In genomic region chr9:117154590-117154989, GRCm38 (mm10) we compare ENCODE assay signal across 22 mouse cellular contexts.
DNase-seq lines count a peak whose midpoint lies in the region; ATAC-seq and TF ChIP-seq lines count a peak whose summit lies in the region.
"Had no signal": no experiment of that assay in that cellular context is flagged by ENCODE, and none has a peak within 500 bp of the region (broad histone marks: within the 10 kb centered on the region; RNA-seq: fewer than 3 reads in every experiment).

No protein-coding gene starts in this region.

- no peaks in the 10 kb centered on the region for H3K9me3 ChIP-seq in kidney, embryonic 15.5 days (replicated peaks)
- peaks cover 3% of the 10 kb centered on the region for H3K9me3 ChIP-seq in kidney, embryonic 14.5 days (ENCODE audit: control insufficient read depth, low read length)
- H3K9me3 ChIP-seq in embryonic facial prominence, embryonic 12.5 days: no peaks in the 10 kb centered on the region
- no peaks in the 10 kb centered on the region for H3K9me3 ChIP-seq in embryonic facial prominence, embryonic 14.5 days (ENCODE audit: control insufficient read depth, low read length)
- no peaks in the 10 kb centered on the region for H3K9me3 ChIP-seq in limb, embryonic 14.5 days (ENCODE audit: control insufficient read depth, low read length)
- H3K9me3 ChIP-seq: forebrain, embryonic 13.5 days; hindbrain, embryonic 10.5 days; intestine, embryonic 15.5 days; lung, embryonic 15.5 days; midbrain, embryonic 12.5 days; neural tube, embryonic 15.5 days; stomach, embryonic 15.5 days had no signal

- WGBS in kidney, embryonic 15.5 days: 83% methylated on average over 4 of the region's 4 CpGs
- WGBS in kidney, embryonic 14.5 days: 86% methylated on average over 4 of the region's 4 CpGs
- WGBS in embryonic facial prominence, embryonic 12.5 days: 88% methylated on average over 4 of the region's 4 CpGs
- 81% methylated on average over 4 of the region's 4 CpGs for WGBS in embryonic facial prominence, embryonic 14.5 days
- WGBS in limb, embryonic 14.5 days: 57% methylated on average over 4 of the region's 4 CpGs

- TF ChIP-seq POLR2A in limb, embryonic 14.5 days (IDR thresholded peaks at IDR 0.05; ENCODE audit: borderline replicate concordance, extremely low read depth, insufficient read depth, insufficient read length): no peak

- no peak overlapping the region for H3K9ac ChIP-seq in kidney, embryonic 15.5 days
- no peak overlapping the region for H3K9ac ChIP-seq in kidney, embryonic 14.5 days (ENCODE audit: low read depth, low read length)
- no peak overlapping the region for H3K9ac ChIP-seq in embryonic facial prominence, embryonic 12.5 days
- no peak overlapping the region for H3K9ac ChIP-seq in embryonic facial prominence, embryonic 14.5 days (ENCODE audit: low read depth, low read length)
- no peak overlapping the region for H3K9ac ChIP-seq in limb, embryonic 14.5 days (ENCODE audit: low read depth, low read length, severe bottlenecking)
- H3K9ac ChIP-seq: forebrain, embryonic 13.5 days; intestine, embryonic 15.5 days; lung, embryonic 15.5 days; midbrain, embryonic 12.5 days; neural tube, embryonic 15.5 days; stomach, embryonic 15.5 days had no signal

- ATAC-seq in kidney, embryonic 15.5 days (replicated peaks; ENCODE audit: low FRiP score): no peak
- ATAC-seq in kidney, embryonic 14.5 days (ENCODE audit: low FRiP score, low TSS enrichment): no peak
- ATAC-seq in embryonic facial prominence, embryonic 12.5 days (ENCODE audit: insufficient number of reproducible peaks, insufficient read depth, low FRiP score, low TSS enrichment): no peak
- ATAC-seq in embryonic facial prominence, embryonic 14.5 days (ENCODE audit: low read depth): no peak
- ATAC-seq in limb, embryonic 14.5 days (ENCODE audit: low FRiP score, low read depth): no peak
- ATAC-seq: forebrain, embryonic 13.5 days; hindbrain, postnatal 0 days; intestine, embryonic 15.5 days had no signal

- no peak overlapping the region for H3K4me3 ChIP-seq in kidney, embryonic 15.5 days (replicated peaks)
- no peak overlapping the region for H3K4me3 ChIP-seq in kidney, embryonic 14.5 days (ENCODE audit: low read length)
- H3K4me3 ChIP-seq in embryonic facial prominence, embryonic 12.5 days: no peak overlapping the region
- H3K4me3 ChIP-seq in embryonic facial prominence, embryonic 14.5 days (ENCODE audit: low read depth, low read length): no peak overlapping the region
- H3K4me3 ChIP-seq in limb, embryonic 14.5 days (replicated peaks; ENCODE audit: low read length): no peak overlapping the region
- H3K4me3 ChIP-seq: forebrain, embryonic 13.5 days; hindbrain, embryonic 10.5 days; intestine, embryonic 15.5 days; lung, embryonic 15.5 days; megakaryocyte, embryonic 14.5 days; midbrain, embryonic 12.5 days; neural tube, embryonic 15.5 days; stomach, embryonic 15.5 days had no signal

- no peak overlapping the region for H3K4me2 ChIP-seq in kidney, embryonic 15.5 days
- H3K4me2 ChIP-seq in kidney, embryonic 14.5 days (replicated peaks; ENCODE audit: low read depth, low read length): no peak overlapping the region
- H3K4me2 ChIP-seq in embryonic facial prominence, embryonic 12.5 days (replicated peaks): no peak overlapping the region
- H3K4me2 ChIP-seq in embryonic facial prominence, embryonic 14.5 days (ENCODE audit: low read depth, low read length): no peak overlapping the region
- no peak overlapping the region for H3K4me2 ChIP-seq in limb, embryonic 14.5 days (replicated peaks; ENCODE audit: low read depth, low read length, severe bottlenecking)
- H3K4me2 ChIP-seq: forebrain, embryonic 13.5 days; liver, embryonic 11.5 days; lung, embryonic 15.5 days; midbrain, embryonic 12.5 days; stomach, embryonic 15.5 days had no signal

- H3K36me3 ChIP-seq in kidney, embryonic 15.5 days: no peaks in the 10 kb centered on the region; the same call in 1 of the 2 replicates
- no peaks in the 10 kb centered on the region for H3K36me3 ChIP-seq in kidney, embryonic 14.5 days (ENCODE audit: control insufficient read depth, insufficient read depth, low read length)
- H3K36me3 ChIP-seq in embryonic facial prominence, embryonic 12.5 days: no peaks in the 10 kb centered on the region; the same call in 1 of the 2 replicates
- no peaks in the 10 kb centered on the region for H3K36me3 ChIP-seq in embryonic facial prominence, embryonic 14.5 days (ENCODE audit: control insufficient read depth, insufficient read depth, low read length)
- no peaks in the 10 kb centered on the region for H3K36me3 ChIP-seq in limb, embryonic 14.5 days (ENCODE audit: control insufficient read depth, insufficient read depth, low read length)
- H3K36me3 ChIP-seq: hindbrain, embryonic 10.5 days; intestine, embryonic 15.5 days; lung, embryonic 15.5 days; midbrain, embryonic 12.5 days; neural tube, embryonic 15.5 days; stomach, embryonic 15.5 days had no signal

- no peak for DNase-seq in embryonic facial prominence, embryonic 14.5 days (ENCODE audit: low spot score)
- no peak for DNase-seq in limb, embryonic 14.5 days (ENCODE audit: low spot score)
- DNase-seq in adrenal gland, adult 8-10 months: no peak
- DNase-seq in urinary bladder, postnatal 4 days (ENCODE audit: low spot score in 2 of 2): no peak
- DNase-seq: B cell, adult 2 months; cerebellum, adult 2 months; cerebellum, postnatal 25 days; lung, postnatal 4 days; right cerebral cortex, postnatal 14 days had no signal

- H3K4me1 ChIP-seq in kidney, embryonic 15.5 days: peaks cover 44% of the 10 kb centered on the region
- H3K4me1 ChIP-seq in kidney, embryonic 14.5 days (ENCODE audit: control insufficient read depth, insufficient read depth, low read length): peaks cover 24% of the 10 kb centered on the region
- peaks cover 20% of the 10 kb centered on the region for H3K4me1 ChIP-seq in embryonic facial prominence, embryonic 12.5 days
- H3K4me1 ChIP-seq in embryonic facial prominence, embryonic 14.5 days (ENCODE audit: control insufficient read depth, insufficient read depth, low read length): peaks cover 12% of the 10 kb centered on the region
- peaks cover 23% of the 10 kb centered on the region for H3K4me1 ChIP-seq in limb, embryonic 14.5 days (ENCODE audit: control insufficient read depth, insufficient read depth, low read length)
- H3K4me1 ChIP-seq: megakaryocyte, embryonic 14.5 days had no signal

- no peaks in the 10 kb centered on the region for H3K27me3 ChIP-seq in kidney, embryonic 15.5 days
- H3K27me3 ChIP-seq in kidney, embryonic 14.5 days (ENCODE audit: control insufficient read depth, insufficient read depth, low read length): no peaks in the 10 kb centered on the region
- no peaks in the 10 kb centered on the region for H3K27me3 ChIP-seq in embryonic facial prominence, embryonic 12.5 days
- no peaks in the 10 kb centered on the region for H3K27me3 ChIP-seq in embryonic facial prominence, embryonic 14.5 days (replicated peaks; ENCODE audit: control insufficient read depth, insufficient read depth, low read length)
- H3K27me3 ChIP-seq in limb, embryonic 14.5 days (ENCODE audit: control insufficient read depth, insufficient read depth, low read length): no peaks in the 10 kb centered on the region
- H3K27me3 ChIP-seq: forebrain, embryonic 13.5 days; intestine, embryonic 15.5 days; lung, embryonic 15.5 days; megakaryocyte, embryonic 14.5 days; midbrain, embryonic 12.5 days; neural tube, embryonic 15.5 days; stomach, embryonic 15.5 days had no signal

- peak overlapping the region; percentile 49; the same call in 1 of the 2 replicates for H3K27ac ChIP-seq in kidney, embryonic 15.5 days
- H3K27ac ChIP-seq in kidney, embryonic 14.5 days (ENCODE audit: low read depth, low read length): no peak overlapping the region; the same call in 1 of the 2 replicates
- H3K27ac ChIP-seq in embryonic facial prominence, embryonic 12.5 days: peak overlapping the region; percentile 63; the same call in 1 of the 2 replicates
- peak overlapping the region; percentile 66; the same call in 1 of the 2 replicates for H3K27ac ChIP-seq in embryonic facial prominence, embryonic 14.5 days (replicated peaks; ENCODE audit: low read depth, low read length)
- 0 out of 2 replicates have a peak overlapping the region, but pooled peaks have one; percentile 20 for H3K27ac ChIP-seq in limb, embryonic 14.5 days (replicated peaks; ENCODE audit: low read depth, low read length)
- H3K27ac ChIP-seq: forebrain, embryonic 13.5 days; hindbrain, postnatal 0 days; lung, embryonic 15.5 days; stomach, embryonic 15.5 days had no signal
